Mouse (Mus musculus) gastrocnemius, adult 2 months (tissue): ENCODE results near the gene Stk38. TPM values are rescaled to one million over a fixed set of nuclear protein-coding genes. Genes with fewer than 3 reads are reported as not detected.

Experiments
- DNase-seq: peaks from one replicate; pipeline ENCODE4 v3.0.0; 2022
- H3K27ac ChIP-seq: fragments of 200-600 bp; 2 replicates; pipeline ENCODE4 v1.8.1; 2022; ENCODE audit warnings: mild to moderate bottlenecking
- H3K4me3 ChIP-seq: fragments of 200-600 bp; 2 replicates; pipeline ENCODE4 v1.8.1; 2022; ENCODE audit warnings: mild to moderate bottlenecking, moderate library complexity
- CTCF ChIP-seq: fragments of 200-600 bp; IDR thresholded peaks from 2 replicates; pipeline ENCODE4 v1.8.1; 2022; ENCODE audit warnings: antibody characterized with exemption, mild to moderate bottlenecking, moderate library complexity
- intact Hi-C: fragments of 180-260 bp; cut with DNase I; formaldehyde crosslinking; loops from one replicate; pipeline ENCODE4 v1.15.1; 2025
- total RNA-seq, 2 experiments: library from RNA; stranded (reverse); gene quantifications; 2 replicates each; pipeline ENCODE4 v1.2.3; 2021

Gene Stk38
- total RNA-seq, 2 experiments from 2014 or later, result 26.9 to 29.2 TPM

GRCm38 (mm10) chr17:28992105-28992504 lies 15.7 kb downstream of the Stk38 start:
- intact Hi-C loops, result no loop called here
- no peak overlapping the region for H3K27ac ChIP-seq
- DNase-seq, result peak; percentile 34

GRCm38 (mm10) chr17:28991286-28991685 lies 16.5 kb downstream of the Stk38 start:
- DNase-seq, result no peak
- intact Hi-C loops, result no loop called here
- Histone ChIP-seq H3K27ac (no peak overlapping the region), H3K4me3 (no peak overlapping the region)
- TF ChIP-seq CTCF, result no peak

More at GRCm38 (mm10) chr17:28992105-28992504, 15.7 kb downstream of the Stk38 start:
- TF ChIP-seq CTCF, result no peak
- no peak overlapping the region for H3K4me3 ChIP-seq

GRCm38 (mm10) chr17:28990060-28990459 lies 17.7 kb downstream of the Stk38 start:
- no peak overlapping the region for H3K4me3 ChIP-seq
- DNase-seq, result no peak
- H3K27ac ChIP-seq, result no peak overlapping the region
- no peak for TF ChIP-seq CTCF
- intact Hi-C loops, result no loop called here

GRCm38 (mm10) chr17:28988996-28989395 lies 18.8 kb downstream of the Stk38 start:
- Histone ChIP-seq H3K4me3 (no peak overlapping the region), H3K27ac (no peak overlapping the region)
- no peak for DNase-seq
- intact Hi-C loops, result loop anchor here (5.0 kb wide), 3 partner anchors 33 to 183 kb away; no protein-coding TSS in a partner anchor
- no peak for TF ChIP-seq CTCF

GRCm38 (mm10) chr17:28988291-28988690 lies 19.5 kb downstream of the Stk38 start:
- no peak overlapping the region for H3K4me3 ChIP-seq
- TF ChIP-seq CTCF, result no peak
- intact Hi-C loops, result loop anchor here (5.0 kb wide), 3 partner anchors 34 to 184 kb away; no protein-coding TSS in a partner anchor
- H3K27ac ChIP-seq, result no peak overlapping the region
- DNase-seq, result no peak

GRCm38 (mm10) chr17:28987713-28988112 lies 20.1 kb downstream of the Stk38 start:
- TF ChIP-seq CTCF, result peak; percentile 90
- Histone ChIP-seq H3K27ac (no peak overlapping the region), H3K4me3 (no peak overlapping the region)
- intact Hi-C loops, result loop anchor here (5.0 kb wide), 3 partner anchors 35 to 185 kb away; no protein-coding TSS in a partner anchor
- DNase-seq, result no peak

GRCm38 (mm10) chr17:28986833-28987232 lies 21.0 kb downstream of the Stk38 start:
- DNase-seq, result peak; percentile 38
- H3K27ac ChIP-seq, result no peak overlapping the region
- intact Hi-C loops, result loop anchor here (5.0 kb wide), 3 partner anchors 35 to 185 kb away; no protein-coding TSS in a partner anchor
- peak; percentile 67 for TF ChIP-seq CTCF
- H3K4me3 ChIP-seq, result no peak overlapping the region

GRCm38 (mm10) chr17:28984724-28985420 lies 22.9 kb downstream of the Stk38 start:
- TF ChIP-seq CTCF, result no peak

GRCm38 (mm10) chr17:28982591-28982990 lies 25.2 kb downstream of the Stk38 start:
- Histone ChIP-seq H3K4me3 (no peak overlapping the region), H3K27ac (no peak overlapping the region)
- no peak for TF ChIP-seq CTCF
- no peak for DNase-seq
- intact Hi-C loops, result no loop called here

More at GRCm38 (mm10) chr17:28984724-28985420, 22.9 kb downstream of the Stk38 start:
- intact Hi-C loops, result loop anchor here (5.0 kb wide), 3 partner anchors 37 to 187 kb away; no protein-coding TSS in a partner anchor
- Histone ChIP-seq H3K27ac (no peak overlapping the region), H3K4me3 (no peak overlapping the region)
- DNase-seq, result no peak

GRCm38 (mm10) chr17:28981081-28981480 lies 26.7 kb downstream of the Stk38 start:
- no peak for DNase-seq
- Histone ChIP-seq H3K27ac (no peak overlapping the region), H3K4me3 (no peak overlapping the region)
- TF ChIP-seq CTCF, result no peak
- intact Hi-C loops, result no loop called here

GRCm38 (mm10) chr17:28979091-28979490 lies 28.7 kb downstream of the Stk38 start:
- no peak overlapping the region for H3K4me3 ChIP-seq
- no peak for TF ChIP-seq CTCF
- H3K27ac ChIP-seq, result no peak overlapping the region
- DNase-seq, result no peak
- intact Hi-C loops, result no loop called here

- no peak overlapping the region for H3K27ac ChIP-seq
- DNase-seq, result no peak
- no peak for TF ChIP-seq CTCF
- H3K4me3 ChIP-seq, result no peak overlapping the region
- intact Hi-C loops, result no loop called here
These were observed 37.7 kb downstream of the Stk38 start for GRCm38 (mm10) chr17:28970122-28970521.

GRCm38 (mm10) chr17:28967021-28967610 lies 40.7 kb downstream of the Stk38 start:
- DNase-seq, result no peak
- TF ChIP-seq CTCF, result no peak
- no peak overlapping the region for H3K4me3 ChIP-seq
- intact Hi-C loops, result no loop called here
- peak overlapping the region; percentile 49; the same call in 1 of the 2 replicates for H3K27ac ChIP-seq

GRCm38 (mm10) chr17:28961596-28961995 lies 46.2 kb downstream of the Stk38 start:
- intact Hi-C loops, result no loop called here
- TF ChIP-seq CTCF, result no peak
- no peak overlapping the region for H3K27ac ChIP-seq
- DNase-seq, result no peak
- no peak overlapping the region for H3K4me3 ChIP-seq
